Comparison of ENCODE assay signal across 9 mouse cellular contexts in genomic region chr5:119626662-119627061, GRCm38 (mm10). TPM values are rescaled to one million over a fixed set of nuclear protein-coding genes. Genes with fewer than 3 reads are reported as not detected.
DNase-seq lines count a peak whose midpoint lies in the region; ATAC-seq and TF ChIP-seq lines count a peak whose summit lies in the region.
"Had no signal": no experiment of that assay in that cellular context is flagged by ENCODE, and none has a peak within 500 bp of the region (broad histone marks: within the 10 kb centered on the region; RNA-seq: fewer than 3 reads in every experiment).

No protein-coding gene starts in this region.

- no peaks in the 10 kb centered on the region for H3K9me3 ChIP-seq in kidney, postnatal 0 days (replicated peaks; ENCODE audit: low read length)
- H3K9me3 ChIP-seq: megakaryocyte, embryonic 14.5 days had no signal

- no peak for TF ChIP-seq CTCF in cerebellum, adult 2 months (IDR thresholded peaks at IDR 0.05; ENCODE audit: borderline replicate concordance, insufficient read depth, low read depth, low read length)
- TF ChIP-seq CTCF in kidney, postnatal 0 days (IDR thresholded peaks at IDR 0.05; ENCODE audit: low read depth) = no peak

- TF ChIP-seq POLR2A in cerebellum, adult 2 months (IDR thresholded peaks at IDR 0.05; ENCODE audit: borderline replicate concordance, insufficient read depth, low read length) = no peak

- no peak for ATAC-seq in kidney, postnatal 0 days (replicated peaks; ENCODE audit: low FRiP score, low read depth)
- ATAC-seq in CD4-positive, CD25-positive, alpha-beta regulatory T cell, adult 4 months = no peak

- H3K4me1 ChIP-seq in cerebellum, adult 2 months (ENCODE audit: control insufficient read depth, insufficient read depth, low read length) = no peaks in the 10 kb centered on the region
- H3K4me1 ChIP-seq in kidney, postnatal 0 days (replicated peaks; ENCODE audit: insufficient read depth, low read length) = peaks cover 8% of the 10 kb centered on the region; the same call in 1 of the 2 replicates
- H3K4me1 ChIP-seq: megakaryocyte, embryonic 14.5 days had no signal

- no peak overlapping the region for H3K4me3 ChIP-seq in cerebellum, adult 2 months (replicated peaks; ENCODE audit: insufficient read depth, low read depth, low read length)
- peak overlapping the region; percentile 4; the same call in 1 of the 2 replicates for H3K4me3 ChIP-seq in kidney, postnatal 0 days (replicated peaks; ENCODE audit: low read depth, low read length)
- H3K4me3 ChIP-seq: megakaryocyte, embryonic 14.5 days had no signal

- H3K9ac ChIP-seq in kidney, postnatal 0 days (ENCODE audit: low read depth, low read length) = no peak overlapping the region

- H3K4me2 ChIP-seq in kidney, postnatal 0 days (ENCODE audit: low read length) = peak overlapping the region; percentile 36

- peak; percentile 17 to 30 for DNase-seq in cerebellum, postnatal 25 days
- no peak for DNase-seq in cerebellum, adult 2 months
- DNase-seq in right cerebral cortex, postnatal 10 days (ENCODE audit: low spot score in 2 of 2) = peak; percentile 33 to 42
- no peak for DNase-seq in right cerebral cortex, adult 2 months (ENCODE audit: low spot score in 2 of 2)
- no peak for DNase-seq in kidney, postnatal 0 days (ENCODE audit: low spot score)
- peak; percentile 68 for DNase-seq in retina, postnatal 1 day
- no peak for DNase-seq in thymus, postnatal 25 days

- H3K27me3 ChIP-seq in cerebellum, adult 2 months (ENCODE audit: control insufficient read depth, insufficient read depth, low read length) = peaks cover 3% of the 10 kb centered on the region; the same call in 1 of the 2 replicates
- peaks cover 24% of the 10 kb centered on the region for H3K27me3 ChIP-seq in kidney, postnatal 0 days (ENCODE audit: insufficient read depth, low read length)

- 4% methylated on average over 22 of the region's 22 CpGs for WGBS in cerebellum, adult 2 months
- WGBS in kidney, postnatal 0 days = 9% methylated on average over 22 of the region's 22 CpGs

- no peak overlapping the region for H3K27ac ChIP-seq in cerebellum, adult 2 months (ENCODE audit: insufficient read depth, low read length)
- no peak overlapping the region for H3K27ac ChIP-seq in kidney, postnatal 0 days

- no peaks in the 10 kb centered on the region for H3K36me3 ChIP-seq in kidney, postnatal 0 days (ENCODE audit: insufficient read depth, low read length)

RNA-seq across cellular contexts. Expression of gene Tbx3, which starts 43.8 kb away (rescaled TPM):
- 1.4 and 1.6 TPM in 2 replicates for polyA plus RNA-seq in cerebellum, adult 2 months (2012; rRNA removed)
- polyA plus RNA-seq in kidney, postnatal 0 days (2015; fragmentation: Nextera tagmentation; extraction: Ambion mirVana) = 32.9 and 36.8 TPM in 2 replicates
- polyA plus RNA-seq in CD4-positive, CD25-positive, alpha-beta regulatory T cell, adult 4 months (2017; shearing (Covaris generic)) = under 1 TPM in 1 of 2 experiments, not detected in 1; 0.28 TPM

Comparison
In these comparisons a context has a peak if more than half of its experiments do, and no peak if none do; other contexts are left out.
1. DNase-seq: peak in cerebellum, postnatal 25 days (2 of 2), right cerebral cortex, postnatal 10 days (2 of 2) and retina, postnatal 1 day (single experiment); none in cerebellum, adult 2 months (0 of 2), right cerebral cortex, adult 2 months (0 of 2), kidney, postnatal 0 days (single experiment) and thymus, postnatal 25 days (single experiment).
2. RNA of gene Tbx3, which starts 43.8 kb away (polyA plus RNA-seq): 32.9 to 36.8 TPM in kidney, postnatal 0 days; 1.4 to 1.6 TPM in cerebellum, adult 2 months and 0.28 TPM in CD4-positive, CD25-positive, alpha-beta regulatory T cell, adult 4 months; every median in the first group is over 10 times any median in the second.